Mouse (Mus musculus) heart, embryonic 16.5 days (tissue): Measurements from ENCODE around the gene Adck1. TPM values are rescaled to one million over a fixed set of nuclear protein-coding genes. Genes with fewer than 3 reads are reported as not detected.

Experiments
- ATAC-seq: fragments of 200-750 bp; cut with Nextera tagmentation; replicated peaks from 2 replicates; pipeline ENCODE4 v1.8.0; 2017; ENCODE audit warnings: moderate number of reproducible peaks; ENCODE audit not compliant: insufficient read depth, low FRiP score; ENCODE audit errors: extremely low read depth
- H3K27ac ChIP-seq: fragments of 300-500 bp; sonication (generic); 2 replicates; pipeline ENCODE4 v1.5.1; 2014; ENCODE audit warnings: mild to moderate bottlenecking, low read length, control low read depth, moderate library complexity
- H3K27me3 ChIP-seq: fragments of 300-500 bp; sonication (generic); 2 replicates; pipeline ENCODE4 v1.6.1; 2014; ENCODE audit warnings: low read length, mixed read lengths; ENCODE audit not compliant: control insufficient read depth, insufficient read depth
- H3K36me3 ChIP-seq: fragments of 300-500 bp; sonication (generic); 2 replicates; pipeline ENCODE4 v1.6.1; 2014; ENCODE audit not compliant: control insufficient read depth, insufficient read depth
- H3K4me1 ChIP-seq: fragments of 300-500 bp; sonication (generic); 2 replicates; pipeline ENCODE4 v1.6.1; 2014; ENCODE audit warnings: low read length, mixed read lengths; ENCODE audit not compliant: control insufficient read depth, insufficient read depth
- H3K4me2 ChIP-seq: fragments of 300-500 bp; sonication (generic); 2 replicates; pipeline ENCODE4 v1.6.1; 2014; ENCODE audit warnings: low read depth, mild to moderate bottlenecking, control low read depth, low read length
- H3K4me3 ChIP-seq: fragments of 300-500 bp; sonication (generic); 2 replicates; pipeline ENCODE4 v1.5.1; 2014; ENCODE audit warnings: mild to moderate bottlenecking, control low read depth, low read length
- H3K9ac ChIP-seq: fragments of 300-500 bp; sonication (generic); 2 replicates; pipeline ENCODE4 v1.6.1; 2014; ENCODE audit warnings: low read length, control low read depth
- H3K9me3 ChIP-seq: fragments of 300-500 bp; sonication (generic); replicated peaks from 2 replicates; pipeline ENCODE4 v1.6.1; 2016; ENCODE audit warnings: low read length; ENCODE audit not compliant: control insufficient read depth
- WGBS: fragments of 180-500 bp; shearing (Covaris S2); extraction: QIAGEN DNeasy Blood & Tissue Kit; methylation state at CpG from one replicate; pipeline ENCODE4 v1.1.7; 2014; 5-methylcytosine and 5-hydroxymethylcytosine counted together
- polyA plus RNA-seq: library from polyadenylated mRNA; unstranded; fragments of >200 nt; fragmentation: Nextera tagmentation; extraction: Ambion mirVana; gene quantifications from 2 replicates; pipeline ENCODE4 v1.2.1, GENCODE M21; 2015

Adck1 gene
- polyA plus RNA-seq, 1 experiment from 2014 or later, result 21.8 TPM

GRCm38 (mm10) chr12:88475833-88476232 lies 115.5 kb downstream of the Adck1 start:
- Histone ChIP-seq H3K9ac (no peak overlapping the region), H3K4me2 (no peak overlapping the region), H3K4me1 (no peaks in the 10 kb centered on the region), H3K27ac (no peak overlapping the region), H3K36me3 (no peaks in the 10 kb centered on the region), H3K9me3 (no peaks in the 10 kb centered on the region), H3K27me3 (no peaks in the 10 kb centered on the region), H3K4me3 (no peak overlapping the region)
- ATAC-seq, result no peak
- WGBS, result 68% methylated on average over 3 of the region's 3 CpGs

GRCm38 (mm10) chr12:88476702-88477101 lies 116.3 kb downstream of the Adck1 start:
- no peaks in the 10 kb centered on the region for H3K27me3 ChIP-seq
- H3K4me3 ChIP-seq, result no peak overlapping the region
- H3K9ac ChIP-seq, result no peak overlapping the region
- H3K4me2 ChIP-seq, result no peak overlapping the region
- H3K4me1 ChIP-seq, result no peaks in the 10 kb centered on the region
- 72% methylated on average over 6 of the region's 6 CpGs for WGBS
- no peaks in the 10 kb centered on the region for H3K36me3 ChIP-seq
- no peaks in the 10 kb centered on the region for H3K9me3 ChIP-seq
- H3K27ac ChIP-seq, result no peak overlapping the region
- ATAC-seq, result no peak

GRCm38 (mm10) chr12:88481657-88482056 lies 121.3 kb downstream of the Adck1 start:
- H3K27me3 ChIP-seq, result no peaks in the 10 kb centered on the region
- H3K36me3 ChIP-seq, result no peaks in the 10 kb centered on the region
- no peak overlapping the region for H3K9ac ChIP-seq
- ATAC-seq, result no peak
- H3K4me2 ChIP-seq, result no peak overlapping the region
- H3K27ac ChIP-seq, result no peak overlapping the region
- no peak overlapping the region for H3K4me3 ChIP-seq
- no peaks in the 10 kb centered on the region for H3K4me1 ChIP-seq
- no peaks in the 10 kb centered on the region for H3K9me3 ChIP-seq
- WGBS, result 79% methylated on average over 3 of the region's 3 CpGs

DNA sequence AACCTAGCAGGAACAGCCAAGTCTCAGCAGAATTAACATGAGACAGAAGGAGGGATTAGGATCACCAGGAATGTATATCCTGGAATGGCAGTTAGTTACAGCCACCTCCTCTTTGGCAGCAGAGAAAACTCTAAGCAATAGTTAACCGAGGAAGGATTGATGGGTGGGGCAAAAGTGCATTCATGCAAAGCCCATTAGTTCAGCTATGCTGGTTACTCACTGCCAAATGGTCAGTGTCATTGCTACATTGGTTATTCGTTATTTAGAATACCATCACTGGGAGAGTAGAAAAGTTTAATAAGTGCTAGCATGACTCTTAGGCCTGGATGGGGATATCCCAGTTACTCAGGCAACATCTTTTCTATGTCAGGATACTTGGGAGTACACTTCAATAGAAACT lies 130.5 kb downstream of the Adck1 start:
- H3K4me3 ChIP-seq, result no peak overlapping the region
- no peak for ATAC-seq
- H3K4me2 ChIP-seq, result no peak overlapping the region
- H3K27me3 ChIP-seq, result no peaks in the 10 kb centered on the region
- WGBS, result 65% methylated on average over 2 of the region's 2 CpGs
- no peak overlapping the region for H3K9ac ChIP-seq
- no peaks in the 10 kb centered on the region for H3K36me3 ChIP-seq
- no peaks in the 10 kb centered on the region for H3K4me1 ChIP-seq
- no peak overlapping the region for H3K27ac ChIP-seq
- no peaks in the 10 kb centered on the region for H3K9me3 ChIP-seq

Other genes with a start within 250 kb of the Adck1 start
- gene Gm10436, start 178.4 kb upstream of the Adck1 start, polyA plus RNA-seq, result not detected in 2 replicates
- gene Gm8332, start 110.5 kb upstream of the Adck1 start, polyA plus RNA-seq, result not detected in 2 replicates
- gene Gm5662, start 86.1 kb upstream of the Adck1 start, polyA plus RNA-seq, result not detected in 2 replicates
- not detected in 2 replicates for gene Gm5039, start 36.5 kb upstream of the Adck1 start, polyA plus RNA-seq